ENCODE assay signal across 11 mouse cellular contexts in the genomic region with DNA sequence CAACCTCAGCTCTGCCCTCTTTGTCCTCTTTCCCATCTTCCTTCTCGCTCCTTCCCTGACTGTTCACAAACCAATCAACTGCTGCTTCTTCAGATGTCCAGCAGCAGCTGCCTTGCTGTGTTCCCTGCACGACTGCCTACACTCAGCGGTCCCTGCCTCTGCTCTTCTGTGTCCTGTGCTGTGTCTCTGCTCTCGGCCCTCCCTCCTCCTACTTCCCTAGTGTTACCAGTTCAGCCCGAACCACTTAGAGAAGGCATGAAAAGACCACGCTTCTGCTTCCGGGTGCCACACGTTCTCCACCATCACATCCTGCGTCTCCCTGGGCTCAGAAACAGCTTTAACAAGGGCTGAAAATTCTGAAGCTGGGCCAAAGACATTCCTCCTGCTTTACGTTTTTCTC. TPM values are rescaled to one million over a fixed set of nuclear protein-coding genes. Genes with fewer than 3 reads are reported as not detected.
A peak's percentile ranks its signal among the peaks of the same experiment; 100 is the strongest.
DNase-seq lines count a peak whose midpoint lies in the region; ATAC-seq and TF ChIP-seq lines count a peak whose summit lies in the region.
"Not testable (repeated sequence)": the region's sequence is repeated elsewhere in the genome, so short reads cannot be mapped to it uniquely, and the experiment has no call there.
"Had no signal": no experiment of that assay in that cellular context is flagged by ENCODE, and none has a peak within 500 bp of the region (broad histone marks: within the 10 kb centered on the region; RNA-seq: fewer than 3 reads in every experiment).

No protein-coding gene starts in this region.

- not testable (repeated sequence) for H3K9me3 ChIP-seq in lung, embryonic 15.5 days

- peak overlapping the region; percentile 3; the same call in 1 of the 2 replicates for H3K27ac ChIP-seq in lung, embryonic 15.5 days
- H3K27ac ChIP-seq in testis, adult 2 months (ENCODE audit: control insufficient read depth, insufficient read depth, low read depth, low read length), result not testable (repeated sequence)

- TF ChIP-seq POLR2A in brain, embryonic 14.5 days (IDR thresholded peaks at IDR 0.05; ENCODE audit: borderline replicate concordance, extremely low read depth, insufficient read depth, insufficient read length, poor library complexity, severe bottlenecking); myocyte (IDR thresholded peaks at IDR 0.05; ENCODE audit: insufficient read length, low read depth); testis, adult 2 months (IDR thresholded peaks at IDR 0.05; ENCODE audit: control insufficient read depth, low read depth, low read length): not testable (repeated sequence)

- H3K79me2 ChIP-seq in myocyte (ENCODE audit: control insufficient read depth, insufficient read depth), result not testable (repeated sequence)

- peak overlapping the region; percentile 38 for H3K4me2 ChIP-seq in lung, embryonic 15.5 days
- peak overlapping the region; percentile 24 for H3K4me2 ChIP-seq in myocyte (ENCODE audit: low read depth)

- not testable (repeated sequence) for H3K4me3 ChIP-seq in lung, embryonic 15.5 days; myocyte
- peak overlapping the region; percentile 29 for H3K4me3 ChIP-seq in testis, adult 2 months (ENCODE audit: control insufficient read depth, low read depth, low read length)

- peak; percentile 97 for ATAC-seq in frontal cortex, adult (ENCODE audit: low TSS enrichment)
- ATAC-seq in hematopoietic stem cell, adult 5-6 weeks (replicated peaks in 1 of 2; ENCODE audit: insufficient read depth in 1 of 2, low FRiP score in 2 of 2, low TSS enrichment in 1 of 2, low read depth in 1 of 2, poor library complexity in 2 of 2, severe bottlenecking in 2 of 2), result peak; percentile 85 to 89
- ATAC-seq in lung, embryonic 15.5 days (ENCODE audit: borderline replicate concordance, extremely low read depth, low FRiP score, low TSS enrichment), result peak; percentile 88; the same call in 1 of the 2 replicates

- TF ChIP-seq CTCF in brain, embryonic 14.5 days (IDR thresholded peaks at IDR 0.05; ENCODE audit: borderline replicate concordance, extremely low read depth, insufficient read depth, insufficient read length); testis, adult 2 months (IDR thresholded peaks at IDR 0.05; ENCODE audit: control insufficient read depth, insufficient read depth, insufficient replicate concordance, low read depth, low read length): not testable (repeated sequence)

- H3ac ChIP-seq in myocyte (ENCODE audit: control insufficient read depth, insufficient read length), result not testable (repeated sequence)

- not testable (repeated sequence) for H3K4me1 ChIP-seq in lung, embryonic 15.5 days; testis, adult 2 months (ENCODE audit: control insufficient read depth, insufficient read depth, low read length)

- not testable (repeated sequence) for H3K9ac ChIP-seq in lung, embryonic 15.5 days

- not testable (repeated sequence) for H3K27me3 ChIP-seq in lung, embryonic 15.5 days; myocyte (ENCODE audit: control insufficient read depth, insufficient read depth, insufficient read length); testis, adult 2 months (ENCODE audit: control insufficient read depth, insufficient read depth, low read length)

- peak; percentile 25 for DNase-seq in brain, embryonic 14.5 days (ENCODE audit: low read depth)
- peak; percentile 17 for DNase-seq in embryo, embryonic 10.5 days (ENCODE audit: low spot score)
- peak; percentile 13 to 33 for DNase-seq in left cerebral cortex, adult 18-20 months (ENCODE audit: low spot score in 2 of 2)

- not testable (repeated sequence) for H3K36me3 ChIP-seq in lung, embryonic 15.5 days; myocyte (ENCODE audit: control insufficient read depth, insufficient read depth); testis, adult 2 months (ENCODE audit: control insufficient read depth, insufficient read depth, low read length)

- 29% methylated on average over 10 of the region's 10 CpGs for WGBS in lung, embryonic 15.5 days

RNA-seq across cellular contexts. Expression of a gene that starts 31.4 kb away (rescaled TPM):
- polyA plus RNA-seq in brain, embryonic 14.5 days (2012; rRNA removed), result 0.19 and 0.23 TPM in 2 replicates
- total RNA-seq in hematopoietic stem cell, adult 5-6 weeks (2017), result not detected in 2 replicates
- total RNA-seq in left cerebral cortex, adult 18-20 months (2021), result not detected
- polyA plus RNA-seq in lung, embryonic 15.5 days (2015; fragmentation: Nextera tagmentation; extraction: Ambion mirVana), result not detected in 2 replicates
- polyA plus RNA-seq in myocyte (2012; fragmentation: generic; extraction: Trizol), result not detected
- 19.1 and 37.2 TPM in 2 replicates for polyA plus RNA-seq in testis, adult 2 months (2012; rRNA removed)
- total RNA-seq: adrenal gland, adult 18-20 months had no signal
- polyA plus RNA-seq: gonadal fat pad, adult 2 months had no signal

RNA-seq across cellular contexts. Expression of a gene that starts 34.8 kb away (rescaled TPM):
- polyA plus RNA-seq in brain, embryonic 14.5 days (2012; rRNA removed), result 0.05 and 0.07 TPM in 2 replicates
- 4.6 and 5.6 TPM in 2 replicates for total RNA-seq in hematopoietic stem cell, adult 5-6 weeks (2017)
- not detected for total RNA-seq in left cerebral cortex, adult 18-20 months (2021)
- polyA plus RNA-seq in lung, embryonic 15.5 days (2015; fragmentation: Nextera tagmentation; extraction: Ambion mirVana), result 0.15 and 0.16 TPM in 2 replicates
- not detected for polyA plus RNA-seq in myocyte (2012; fragmentation: generic; extraction: Trizol)
- 0.25 TPM in 1 of 2 replicates, not detected in the other for polyA plus RNA-seq in testis, adult 2 months (2012; rRNA removed)
- total RNA-seq: left cerebral cortex, postnatal 10 days had no signal

Comparison
In these comparisons a context has a peak if more than half of its experiments do, and no peak if none do; other contexts are left out.
1. RNA of a gene that starts 31.4 kb away (polyA plus RNA-seq): 19.1 to 37.2 TPM in testis, adult 2 months; 0.19 to 0.23 TPM in brain, embryonic 14.5 days, not detected in lung, embryonic 15.5 days and not detected in myocyte (single experiment); every median in the first group is over 10 times any median in the second.
2. Peak in every context shown above with its lines, with median percentiles within 50 percentile points of each other: DNase-seq and ATAC-seq.